Mouse (Mus musculus): Measurements from ENCODE around the gene Hspb7. TPM values are rescaled to one million over a fixed set of nuclear protein-coding genes. Genes with fewer than 3 reads are reported as not detected.

Hspb7 gene
- polyA plus RNA-seq (2014; fragmentation: Nextera tagmentation; extraction: Ambion mirVana) = 4.2 and 4.7 TPM in 2 replicates

DNA sequence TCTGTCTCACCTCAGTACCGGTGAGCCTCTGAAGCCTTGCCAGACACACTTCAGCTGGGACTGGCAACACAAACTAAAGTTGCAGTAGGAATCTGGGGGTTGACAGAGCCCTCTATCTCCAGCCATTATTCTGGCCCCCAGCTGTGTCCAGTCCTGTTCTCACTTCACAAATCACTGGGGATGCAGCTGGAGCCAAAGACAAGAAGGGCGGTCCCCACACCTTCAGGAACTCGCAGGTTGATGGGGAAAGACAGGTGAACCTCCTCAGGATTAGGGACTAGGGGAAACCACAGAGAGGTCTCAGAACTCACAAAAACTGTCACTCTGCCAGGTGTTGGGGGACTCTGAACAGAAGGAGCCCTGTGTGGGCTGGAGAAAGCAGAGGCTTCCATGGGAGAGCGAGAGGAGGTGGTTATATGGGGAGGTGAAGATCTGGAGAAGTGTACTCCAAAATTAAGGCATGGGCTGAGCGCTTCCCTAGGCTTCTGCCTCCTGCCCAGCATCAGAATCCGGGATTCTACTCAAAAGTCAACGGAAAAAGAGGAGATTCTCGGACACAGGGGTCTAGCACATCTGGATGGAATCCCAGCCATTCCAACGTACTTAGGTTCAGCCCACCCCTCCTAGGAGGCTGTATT, at the start of gene Hspb7:
Gene Hspb7 (plus strand): TSS at position 588 of the 638 bp plus-strand sequence.
- 0 out of 2 replicates have a peak within 1 kb of the TSS, but pooled peaks have one; percentile 3 for H3K9ac ChIP-seq (replicated peaks; ENCODE audit: low read depth, low read length)
- H3K4me3 ChIP-seq (ENCODE audit: low read depth, low read length) = no peak within 1 kb of the TSS

DNA sequence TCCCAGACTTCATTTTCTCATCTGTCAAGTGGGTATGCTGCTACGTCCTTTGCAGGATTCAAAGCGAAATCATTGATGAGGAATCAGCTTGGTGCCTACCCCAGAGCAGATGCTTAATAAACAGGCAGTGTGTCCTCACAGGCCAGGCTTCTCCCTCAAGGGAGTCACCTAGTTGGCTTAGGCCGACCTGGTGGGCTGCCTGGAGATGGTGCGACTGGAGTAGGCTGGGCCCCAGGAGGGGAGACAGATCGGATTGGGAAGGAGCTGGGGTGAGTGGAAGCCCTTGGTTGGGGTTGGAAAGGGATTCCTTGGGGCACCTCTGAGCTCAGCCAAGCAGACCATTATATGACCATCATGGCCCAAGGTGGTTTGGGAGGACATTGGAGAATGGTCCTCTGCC, 48.2 kb upstream of the Hspb7 start:
- WGBS = 90% methylated on average over 5 of the region's 5 CpGs

More for the DNA sequence above, at the start of gene Hspb7:
- Histone ChIP-seq H3K36me3 (ENCODE audit: control insufficient read depth, insufficient read depth, low read length) (no peaks in the 10 kb centered on the region), H3K27me3 (ENCODE audit: control insufficient read depth, insufficient read depth, low read length) (no peaks in the 10 kb centered on the region), H3K4me2 (replicated peaks; ENCODE audit: low read depth, low read length) (no peak within 1 kb of the TSS), H3K27ac (ENCODE audit: low read length) (peak within 1 kb of the TSS; percentile 56), H3K9me3 (ENCODE audit: control insufficient read depth, low read depth, low read length) (no peaks in the 10 kb centered on the region), H3K4me1 (ENCODE audit: control insufficient read depth, insufficient read depth, low read length) (peaks cover 19% of the 10 kb centered on the region)
- ATAC-seq (ENCODE audit: insufficient number of reproducible peaks, insufficient read depth, low FRiP score, low read depth) = no peak
- WGBS = 52% methylated on average over 9 of the region's 9 CpGs

DNA sequence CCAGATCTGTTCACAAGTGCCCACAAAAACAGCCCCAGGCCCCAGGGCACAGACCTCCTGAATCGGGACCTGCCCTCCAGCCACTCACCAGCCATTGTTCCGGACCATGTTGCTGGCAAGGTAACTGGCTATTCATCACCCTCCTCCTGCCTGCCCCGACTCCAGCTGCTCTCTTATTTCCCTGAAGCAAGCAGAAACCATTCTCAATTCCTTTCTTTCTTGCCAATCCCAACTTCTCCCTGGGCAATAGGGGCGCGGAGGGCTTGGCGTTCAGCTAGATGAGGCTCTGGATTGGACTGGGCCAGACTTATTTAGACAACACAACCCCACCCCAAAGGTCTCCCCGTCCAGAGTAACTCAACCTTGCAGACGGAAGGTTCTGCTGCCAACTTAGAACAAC, 40.9 kb upstream of the Hspb7 start:
- H3K4me1 ChIP-seq (ENCODE audit: control insufficient read depth, insufficient read depth, low read length) = peaks cover 10% of the 10 kb centered on the region; the same call in 1 of the 2 replicates
- H3K27me3 ChIP-seq (ENCODE audit: control insufficient read depth, insufficient read depth, low read length) = peaks cover 14% of the 10 kb centered on the region; the same call in 1 of the 2 replicates
- H3K4me3 ChIP-seq (ENCODE audit: low read depth, low read length) = no peak overlapping the region
- no peak overlapping the region for H3K4me2 ChIP-seq (replicated peaks; ENCODE audit: low read depth, low read length)
- no peak overlapping the region for H3K27ac ChIP-seq (ENCODE audit: low read length)
- no peaks in the 10 kb centered on the region for H3K36me3 ChIP-seq (ENCODE audit: control insufficient read depth, insufficient read depth, low read length)
- H3K9me3 ChIP-seq (ENCODE audit: control insufficient read depth, low read depth, low read length) = no peaks in the 10 kb centered on the region
- ATAC-seq (ENCODE audit: insufficient number of reproducible peaks, insufficient read depth, low FRiP score, low read depth) = no peak
- H3K9ac ChIP-seq (replicated peaks; ENCODE audit: low read depth, low read length) = no peak overlapping the region
- 63% methylated on average over 8 of the region's 8 CpGs for WGBS

More for the DNA sequence above, 48.2 kb upstream of the Hspb7 start:
- no peaks in the 10 kb centered on the region for H3K27me3 ChIP-seq (ENCODE audit: control insufficient read depth, insufficient read depth, low read length)
- H3K9ac ChIP-seq (replicated peaks; ENCODE audit: low read depth, low read length) = no peak overlapping the region
- H3K36me3 ChIP-seq (ENCODE audit: control insufficient read depth, insufficient read depth, low read length) = no peaks in the 10 kb centered on the region
- no peak for ATAC-seq (ENCODE audit: insufficient number of reproducible peaks, insufficient read depth, low FRiP score, low read depth)
- H3K9me3 ChIP-seq (ENCODE audit: control insufficient read depth, low read depth, low read length) = no peaks in the 10 kb centered on the region
- H3K4me1 ChIP-seq (ENCODE audit: control insufficient read depth, insufficient read depth, low read length) = no peaks in the 10 kb centered on the region
- no peak overlapping the region for H3K4me2 ChIP-seq (replicated peaks; ENCODE audit: low read depth, low read length)
- no peak overlapping the region for H3K4me3 ChIP-seq (ENCODE audit: low read depth, low read length)
- H3K27ac ChIP-seq (ENCODE audit: low read length) = no peak overlapping the region

DNA sequence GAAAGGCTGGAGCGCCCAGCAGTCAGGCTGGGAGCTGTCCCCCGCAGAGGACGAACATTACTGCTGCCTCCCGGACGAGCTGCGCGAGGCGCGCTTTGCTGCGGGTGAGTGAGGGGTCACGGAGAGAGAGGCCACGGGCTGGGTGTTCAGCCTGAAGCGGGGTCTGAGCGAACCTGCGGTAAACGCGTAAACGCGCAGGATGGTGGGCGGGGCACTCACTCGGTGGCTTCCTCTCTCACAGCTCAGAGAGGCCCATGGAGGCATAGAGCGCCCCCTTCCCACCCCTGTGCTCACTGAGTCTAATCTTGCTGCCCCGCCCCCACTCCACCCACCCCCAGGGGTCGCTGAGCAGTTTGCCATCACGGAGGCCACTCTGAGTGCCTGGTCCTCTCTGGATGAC, 38.2 kb upstream of the Hspb7 start:
- Histone ChIP-seq H3K9ac (replicated peaks; ENCODE audit: low read depth, low read length) (peak overlapping the region; percentile 30; the same call in 1 of the 2 replicates), H3K27ac (ENCODE audit: low read length) (no peak overlapping the region), H3K36me3 (ENCODE audit: control insufficient read depth, insufficient read depth, low read length) (no peaks in the 10 kb centered on the region), H3K4me1 (ENCODE audit: control insufficient read depth, insufficient read depth, low read length) (peaks cover 10% of the 10 kb centered on the region; the same call in 1 of the 2 replicates), H3K4me3 (ENCODE audit: low read depth, low read length) (peak overlapping the region; percentile 25), H3K4me2 (replicated peaks; ENCODE audit: low read depth, low read length) (peak overlapping the region; percentile 55), H3K9me3 (ENCODE audit: control insufficient read depth, low read depth, low read length) (no peaks in the 10 kb centered on the region), H3K27me3 (ENCODE audit: control insufficient read depth, insufficient read depth, low read length) (peaks cover 14% of the 10 kb centered on the region; the same call in 1 of the 2 replicates)
- ATAC-seq (ENCODE audit: insufficient number of reproducible peaks, insufficient read depth, low FRiP score, low read depth) = peak; percentile 46
- WGBS = 0% methylated on average over 25 of the region's 25 CpGs

DNA sequence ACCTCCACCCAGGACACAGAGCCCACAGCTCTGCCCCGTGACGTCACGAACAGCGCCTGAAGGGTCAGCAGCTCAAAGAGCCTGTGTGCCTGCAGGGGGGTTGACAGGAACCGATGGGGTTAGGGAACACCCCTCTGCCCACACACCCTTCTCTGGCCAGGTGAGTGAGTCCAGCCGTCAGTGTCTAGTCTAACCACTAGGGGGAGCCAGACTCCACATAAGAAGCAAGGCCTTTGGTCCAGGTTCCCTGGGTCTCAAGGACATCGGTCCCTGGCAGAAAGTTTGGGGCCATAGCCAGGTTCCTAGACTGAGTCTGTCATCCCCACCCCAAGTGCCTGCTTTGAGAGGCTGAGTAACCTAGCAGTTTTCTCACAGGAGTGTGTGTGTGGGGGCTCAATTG, 35.3 kb upstream of the Hspb7 start:
- Histone ChIP-seq H3K9me3 (ENCODE audit: control insufficient read depth, low read depth, low read length) (no peaks in the 10 kb centered on the region), H3K27ac (ENCODE audit: low read length) (no peak overlapping the region), H3K4me1 (ENCODE audit: control insufficient read depth, insufficient read depth, low read length) (peaks cover 10% of the 10 kb centered on the region; the same call in 1 of the 2 replicates), H3K36me3 (ENCODE audit: control insufficient read depth, insufficient read depth, low read length) (no peaks in the 10 kb centered on the region), H3K9ac (replicated peaks; ENCODE audit: low read depth, low read length) (no peak overlapping the region), H3K4me3 (ENCODE audit: low read depth, low read length) (no peak overlapping the region), H3K4me2 (replicated peaks; ENCODE audit: low read depth, low read length) (no peak overlapping the region), H3K27me3 (ENCODE audit: control insufficient read depth, insufficient read depth, low read length) (peaks cover 14% of the 10 kb centered on the region; the same call in 1 of the 2 replicates)
- no peak for ATAC-seq (ENCODE audit: insufficient number of reproducible peaks, insufficient read depth, low FRiP score, low read depth)
- WGBS = 1% methylated on average over 7 of the region's 7 CpGs

DNA sequence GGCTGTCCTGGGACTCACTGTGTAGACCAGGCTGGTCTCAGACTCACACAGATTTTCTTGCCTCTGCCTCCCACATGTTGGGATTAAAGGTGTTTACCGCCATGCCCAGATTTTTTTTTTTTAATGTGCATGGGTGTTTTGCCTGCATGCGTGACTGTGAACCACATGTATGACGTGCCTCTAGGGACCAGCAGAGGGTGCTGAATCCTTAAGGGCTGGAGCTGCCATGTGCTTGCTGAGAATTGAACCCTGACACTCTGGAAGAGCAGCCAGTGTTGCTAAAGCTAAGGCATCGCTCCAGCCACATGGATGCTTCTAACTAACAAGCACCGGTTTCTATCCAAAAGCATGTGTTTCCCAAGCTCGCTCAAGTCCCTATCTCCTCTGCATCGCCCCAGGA, 34.4 kb upstream of the Hspb7 start:
- H3K4me1 ChIP-seq (ENCODE audit: control insufficient read depth, insufficient read depth, low read length) = peaks cover 10% of the 10 kb centered on the region; the same call in 1 of the 2 replicates
- no peak overlapping the region for H3K4me2 ChIP-seq (replicated peaks; ENCODE audit: low read depth, low read length)
- no peak for ATAC-seq (ENCODE audit: insufficient number of reproducible peaks, insufficient read depth, low FRiP score, low read depth)
- H3K9me3 ChIP-seq (ENCODE audit: control insufficient read depth, low read depth, low read length) = no peaks in the 10 kb centered on the region
- H3K27ac ChIP-seq (ENCODE audit: low read length) = no peak overlapping the region
- H3K27me3 ChIP-seq (ENCODE audit: control insufficient read depth, insufficient read depth, low read length) = peaks cover 14% of the 10 kb centered on the region; the same call in 1 of the 2 replicates
- H3K36me3 ChIP-seq (ENCODE audit: control insufficient read depth, insufficient read depth, low read length) = no peaks in the 10 kb centered on the region
- no peak overlapping the region for H3K9ac ChIP-seq (replicated peaks; ENCODE audit: low read depth, low read length)
- H3K4me3 ChIP-seq (ENCODE audit: low read depth, low read length) = no peak overlapping the region
- WGBS = 68% methylated on average over 7 of the region's 7 CpGs

DNA sequence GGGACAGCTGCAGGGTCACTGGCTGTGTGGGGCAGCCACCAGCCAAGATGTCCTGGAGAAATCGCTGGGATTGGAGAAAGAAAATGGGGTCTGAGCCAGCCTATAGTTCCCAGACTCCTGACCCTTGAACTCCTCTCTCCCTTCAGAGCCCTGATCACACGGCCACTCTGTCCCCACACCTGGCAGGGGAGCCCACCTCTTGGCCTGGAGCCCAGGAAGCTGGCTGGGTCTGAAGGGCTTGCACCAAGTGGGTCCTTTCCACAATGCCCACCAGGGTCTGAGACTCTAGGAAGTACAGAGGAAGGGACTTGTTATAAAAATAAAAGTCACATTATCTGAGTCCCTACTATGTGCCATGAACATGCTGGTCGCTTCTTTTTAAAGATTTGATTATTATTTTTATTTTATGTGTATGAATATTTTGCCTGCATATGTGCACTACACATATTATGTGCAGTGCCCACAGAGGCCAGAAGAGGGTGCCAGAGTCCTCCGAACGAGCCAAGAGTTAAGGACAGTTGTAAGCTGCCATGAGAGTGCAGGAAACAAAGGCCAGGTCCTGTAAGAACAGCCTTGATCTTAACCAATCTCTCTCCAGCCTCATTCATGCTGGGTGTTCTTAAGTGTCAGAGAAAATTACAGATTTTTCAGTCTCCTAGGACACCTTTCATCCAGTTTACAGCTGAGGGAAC, 33.3 kb upstream of the Hspb7 start:
- Histone ChIP-seq H3K36me3 (ENCODE audit: control insufficient read depth, insufficient read depth, low read length) (no peaks in the 10 kb centered on the region), H3K27me3 (ENCODE audit: control insufficient read depth, insufficient read depth, low read length) (peaks cover 14% of the 10 kb centered on the region; the same call in 1 of the 2 replicates), H3K4me1 (ENCODE audit: control insufficient read depth, insufficient read depth, low read length) (peaks cover 7% of the 10 kb centered on the region; the same call in 1 of the 2 replicates), H3K27ac (ENCODE audit: low read length) (no peak overlapping the region), H3K9ac (replicated peaks; ENCODE audit: low read depth, low read length) (no peak overlapping the region), H3K4me2 (replicated peaks; ENCODE audit: low read depth, low read length) (no peak overlapping the region), H3K9me3 (ENCODE audit: control insufficient read depth, low read depth, low read length) (no peaks in the 10 kb centered on the region), H3K4me3 (ENCODE audit: low read depth, low read length) (no peak overlapping the region)
- ATAC-seq (ENCODE audit: insufficient number of reproducible peaks, insufficient read depth, low FRiP score, low read depth) = 0 out of 2 replicates have a peak, but pooled peaks have one; percentile 55
- 19% methylated on average over 5 of the region's 5 CpGs for WGBS

DNA sequence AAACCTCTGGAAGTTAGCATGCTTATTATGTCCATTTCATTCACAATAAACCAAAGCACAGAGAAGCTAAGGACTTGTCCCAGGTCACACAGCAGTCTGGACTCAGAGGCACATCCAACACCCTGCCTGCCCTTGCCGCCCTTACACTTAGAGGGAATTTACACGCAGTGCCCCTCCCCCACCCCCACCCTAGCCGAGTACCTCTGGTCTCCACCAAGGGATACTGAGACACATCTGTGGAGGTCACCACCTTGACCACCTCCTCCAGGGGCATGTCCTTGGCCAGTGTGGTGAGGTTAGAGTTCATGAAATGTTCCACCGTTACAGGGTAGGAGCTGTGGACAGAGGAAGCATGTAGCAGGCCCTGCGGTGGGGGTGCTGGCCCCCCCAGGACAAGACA, 32.6 kb upstream of the Hspb7 start:
- no peak overlapping the region for H3K4me3 ChIP-seq (ENCODE audit: low read depth, low read length)
- WGBS = 67% methylated on average over 5 of the region's 5 CpGs
- ATAC-seq (ENCODE audit: insufficient number of reproducible peaks, insufficient read depth, low FRiP score, low read depth) = no peak
- H3K4me1 ChIP-seq (ENCODE audit: control insufficient read depth, insufficient read depth, low read length) = 0 out of 2 replicates have a peak, but pooled peaks cover under 1% of the 10 kb centered on the region
- H3K9me3 ChIP-seq (ENCODE audit: control insufficient read depth, low read depth, low read length) = no peaks in the 10 kb centered on the region
- no peak overlapping the region for H3K9ac ChIP-seq (replicated peaks; ENCODE audit: low read depth, low read length)
- no peak overlapping the region for H3K27ac ChIP-seq (ENCODE audit: low read length)
- H3K4me2 ChIP-seq (replicated peaks; ENCODE audit: low read depth, low read length) = no peak overlapping the region
- H3K36me3 ChIP-seq (ENCODE audit: control insufficient read depth, insufficient read depth, low read length) = no peaks in the 10 kb centered on the region
- H3K27me3 ChIP-seq (ENCODE audit: control insufficient read depth, insufficient read depth, low read length) = peaks cover 13% of the 10 kb centered on the region; the same call in 1 of the 2 replicates
